Mouse (Mus musculus): Measurements from ENCODE around the gene Kcnma1. TPM values are rescaled to one million over a fixed set of nuclear protein-coding genes. Genes with fewer than 3 reads are reported as not detected.

Gene Kcnma1
- polyA plus RNA-seq, 1 experiment: 3.0 TPM

- Histone ChIP-seq H3K4me1 (ENCODE audit: control insufficient read depth, insufficient read depth, low read length) (no peaks in the 10 kb centered on the region), H3K4me3 (ENCODE audit: control insufficient read depth, low read depth, low read length) (no peak overlapping the region), H3K27ac (ENCODE audit: control insufficient read depth, insufficient read depth, low read depth, low read length) (no peak overlapping the region), H3K36me3 (ENCODE audit: control insufficient read depth, insufficient read depth, low read length) (no peaks in the 10 kb centered on the region), H3K27me3 (ENCODE audit: control insufficient read depth, insufficient read depth, low read length) (no peaks in the 10 kb centered on the region)
- no peak for TF ChIP-seq POLR2A (IDR thresholded peaks at IDR 0.05; ENCODE audit: control insufficient read depth, low read depth, low read length)
- no peak for TF ChIP-seq CTCF (IDR thresholded peaks at IDR 0.05; ENCODE audit: control insufficient read depth, insufficient read depth, insufficient replicate concordance, low read depth, low read length)
Observed at GRCm38 (mm10) chr14:23817585-23817984, 196.7 kb downstream of the Kcnma1 start.

DNA sequence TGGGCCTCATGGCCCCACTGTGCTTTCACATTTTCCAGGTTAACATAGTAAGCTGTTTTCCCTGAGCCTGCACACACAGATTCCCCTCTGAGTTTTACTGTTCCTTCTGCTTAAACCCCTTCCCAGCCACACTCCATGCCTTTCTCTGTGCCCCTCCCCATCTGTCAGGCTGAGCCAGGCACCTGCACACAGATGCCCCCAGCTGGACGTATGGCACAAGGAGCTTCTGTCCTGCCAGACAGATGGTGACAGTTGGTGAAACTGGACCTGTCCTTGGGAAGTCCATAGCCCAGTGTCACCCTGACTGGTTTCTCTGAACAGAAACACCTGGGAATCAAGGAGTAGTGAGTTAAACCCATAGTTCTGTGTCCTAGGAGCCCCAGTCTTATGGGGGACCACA is 204.2 kb downstream of the Kcnma1 start:
- TF ChIP-seq POLR2A (IDR thresholded peaks at IDR 0.05; ENCODE audit: control insufficient read depth, low read depth, low read length) (no peak), CTCF (IDR thresholded peaks at IDR 0.05; ENCODE audit: control insufficient read depth, insufficient read depth, insufficient replicate concordance, low read depth, low read length) (no peak)
- Histone ChIP-seq H3K4me3 (ENCODE audit: control insufficient read depth, low read depth, low read length) (no peak overlapping the region), H3K4me1 (ENCODE audit: control insufficient read depth, insufficient read depth, low read length) (no peaks in the 10 kb centered on the region), H3K27me3 (ENCODE audit: control insufficient read depth, insufficient read depth, low read length) (no peaks in the 10 kb centered on the region), H3K36me3 (ENCODE audit: control insufficient read depth, insufficient read depth, low read length) (no peaks in the 10 kb centered on the region), H3K27ac (ENCODE audit: control insufficient read depth, insufficient read depth, low read depth, low read length) (no peak overlapping the region)

- TF ChIP-seq CTCF (IDR thresholded peaks at IDR 0.05; ENCODE audit: control insufficient read depth, insufficient read depth, insufficient replicate concordance, low read depth, low read length): no peak
- TF ChIP-seq POLR2A (IDR thresholded peaks at IDR 0.05; ENCODE audit: control insufficient read depth, low read depth, low read length): no peak
- Histone ChIP-seq H3K4me1 (ENCODE audit: control insufficient read depth, insufficient read depth, low read length) (no peaks in the 10 kb centered on the region), H3K27ac (ENCODE audit: control insufficient read depth, insufficient read depth, low read depth, low read length) (no peak overlapping the region)
Observed at GRCm38 (mm10) chr14:23809124-23809523, 205.2 kb downstream of the Kcnma1 start.

GRCm38 (mm10) chr14:23806378-23806777 is 207.9 kb downstream of the Kcnma1 start:
- no peaks in the 10 kb centered on the region for H3K4me1 ChIP-seq (ENCODE audit: control insufficient read depth, insufficient read depth, low read length)
- TF ChIP-seq CTCF (IDR thresholded peaks at IDR 0.05; ENCODE audit: control insufficient read depth, insufficient read depth, insufficient replicate concordance, low read depth, low read length) (no peak), POLR2A (IDR thresholded peaks at IDR 0.05; ENCODE audit: control insufficient read depth, low read depth, low read length) (no peak)
- no peaks in the 10 kb centered on the region for H3K27me3 ChIP-seq (ENCODE audit: control insufficient read depth, insufficient read depth, low read length)
- no peak overlapping the region for H3K4me3 ChIP-seq (ENCODE audit: control insufficient read depth, low read depth, low read length)
- H3K27ac ChIP-seq (ENCODE audit: control insufficient read depth, insufficient read depth, low read depth, low read length): no peak overlapping the region
- no peaks in the 10 kb centered on the region for H3K36me3 ChIP-seq (ENCODE audit: control insufficient read depth, insufficient read depth, low read length)

More at GRCm38 (mm10) chr14:23809124-23809523, 205.2 kb downstream of the Kcnma1 start:
- H3K4me3 ChIP-seq (ENCODE audit: control insufficient read depth, low read depth, low read length): no peak overlapping the region
- H3K27me3 ChIP-seq (ENCODE audit: control insufficient read depth, insufficient read depth, low read length): no peaks in the 10 kb centered on the region
- no peaks in the 10 kb centered on the region for H3K36me3 ChIP-seq (ENCODE audit: control insufficient read depth, insufficient read depth, low read length)

DNA sequence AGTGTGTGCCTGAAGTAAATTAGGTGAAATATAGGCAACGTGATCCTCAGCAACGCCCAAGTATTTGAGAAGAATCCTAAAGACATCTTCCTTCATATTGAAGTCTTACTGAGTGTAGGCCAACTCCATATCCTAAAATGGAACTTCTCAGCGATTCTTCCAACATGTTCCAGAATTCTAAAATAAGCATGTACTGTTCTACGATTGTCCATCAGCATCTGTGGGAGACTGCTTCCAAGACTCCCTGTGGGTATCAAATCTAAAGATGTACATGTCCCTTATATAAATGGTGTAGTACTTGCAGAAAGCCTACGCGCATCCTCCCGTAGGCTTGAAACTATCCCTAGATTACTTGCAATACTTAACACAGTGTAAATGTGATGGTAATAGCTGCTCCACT is 217.4 kb downstream of the Kcnma1 start:
- Histone ChIP-seq H3K27me3 (ENCODE audit: control insufficient read depth, insufficient read depth, low read length) (no peaks in the 10 kb centered on the region), H3K4me3 (ENCODE audit: control insufficient read depth, low read depth, low read length) (no peak overlapping the region), H3K27ac (ENCODE audit: control insufficient read depth, insufficient read depth, low read depth, low read length) (no peak overlapping the region), H3K4me1 (ENCODE audit: control insufficient read depth, insufficient read depth, low read length) (no peaks in the 10 kb centered on the region), H3K36me3 (ENCODE audit: control insufficient read depth, insufficient read depth, low read length) (no peaks in the 10 kb centered on the region)
- TF ChIP-seq POLR2A (IDR thresholded peaks at IDR 0.05; ENCODE audit: control insufficient read depth, low read depth, low read length): no peak
- TF ChIP-seq CTCF (IDR thresholded peaks at IDR 0.05; ENCODE audit: control insufficient read depth, insufficient read depth, insufficient replicate concordance, low read depth, low read length): no peak

DNA sequence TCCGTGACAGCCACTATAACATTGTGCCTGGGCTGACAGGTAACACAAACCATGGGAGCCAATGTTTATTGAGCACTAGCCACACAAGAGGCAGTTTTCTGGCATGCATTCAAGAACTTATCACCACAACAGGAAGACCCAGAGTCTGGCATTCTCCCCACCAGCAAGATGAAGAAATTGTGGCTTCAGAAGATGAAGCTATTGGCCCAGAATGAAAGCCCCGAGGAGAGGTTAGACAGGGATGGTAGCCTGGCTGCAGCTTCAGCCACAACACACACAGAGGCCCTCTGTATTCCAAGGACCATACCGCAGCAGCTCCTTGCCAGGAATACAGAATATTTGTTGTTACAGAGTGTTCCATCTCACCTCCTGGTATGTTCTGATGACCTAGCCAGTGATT is 221.6 kb downstream of the Kcnma1 start:
- H3K36me3 ChIP-seq (ENCODE audit: control insufficient read depth, insufficient read depth, low read length): no peaks in the 10 kb centered on the region
- no peak overlapping the region for H3K27ac ChIP-seq (ENCODE audit: control insufficient read depth, insufficient read depth, low read depth, low read length)
- H3K4me3 ChIP-seq (ENCODE audit: control insufficient read depth, low read depth, low read length): no peak overlapping the region
- H3K4me1 ChIP-seq (ENCODE audit: control insufficient read depth, insufficient read depth, low read length): no peaks in the 10 kb centered on the region
- H3K27me3 ChIP-seq (ENCODE audit: control insufficient read depth, insufficient read depth, low read length): no peaks in the 10 kb centered on the region
- TF ChIP-seq POLR2A (IDR thresholded peaks at IDR 0.05; ENCODE audit: control insufficient read depth, low read depth, low read length) (no peak), CTCF (IDR thresholded peaks at IDR 0.05; ENCODE audit: control insufficient read depth, insufficient read depth, insufficient replicate concordance, low read depth, low read length) (no peak)

GRCm38 (mm10) chr14:23792076-23792475 is 222.2 kb downstream of the Kcnma1 start:
- TF ChIP-seq POLR2A (IDR thresholded peaks at IDR 0.05; ENCODE audit: control insufficient read depth, low read depth, low read length): no peak
- TF ChIP-seq CTCF (IDR thresholded peaks at IDR 0.05; ENCODE audit: control insufficient read depth, insufficient read depth, insufficient replicate concordance, low read depth, low read length): no peak
- no peak overlapping the region for H3K4me3 ChIP-seq (ENCODE audit: control insufficient read depth, low read depth, low read length)
- H3K27me3 ChIP-seq (ENCODE audit: control insufficient read depth, insufficient read depth, low read length): no peaks in the 10 kb centered on the region
- no peaks in the 10 kb centered on the region for H3K4me1 ChIP-seq (ENCODE audit: control insufficient read depth, insufficient read depth, low read length)
- H3K36me3 ChIP-seq (ENCODE audit: control insufficient read depth, insufficient read depth, low read length): no peaks in the 10 kb centered on the region
- no peak overlapping the region for H3K27ac ChIP-seq (ENCODE audit: control insufficient read depth, insufficient read depth, low read depth, low read length)

- Histone ChIP-seq H3K27me3 (ENCODE audit: control insufficient read depth, insufficient read depth, low read length) (no peaks in the 10 kb centered on the region), H3K4me3 (ENCODE audit: control insufficient read depth, low read depth, low read length) (no peak overlapping the region), H3K27ac (ENCODE audit: control insufficient read depth, insufficient read depth, low read depth, low read length) (no peak overlapping the region), H3K4me1 (ENCODE audit: control insufficient read depth, insufficient read depth, low read length) (no peaks in the 10 kb centered on the region), H3K36me3 (ENCODE audit: control insufficient read depth, insufficient read depth, low read length) (no peaks in the 10 kb centered on the region)
- TF ChIP-seq POLR2A (IDR thresholded peaks at IDR 0.05; ENCODE audit: control insufficient read depth, low read depth, low read length) (no peak), CTCF (IDR thresholded peaks at IDR 0.05; ENCODE audit: control insufficient read depth, insufficient read depth, insufficient replicate concordance, low read depth, low read length) (peak; percentile 55; the same call in 1 of the 2 replicates)
Observed at GRCm38 (mm10) chr14:23791261-23791691, 223.0 kb downstream of the Kcnma1 start.

Measured in testis, adult 2 months (tissue).